ENCODE assay signal across 13 mouse cellular contexts in genomic region chr10:26832068-26832467, GRCm38 (mm10).
"Had no signal": no experiment of that assay in that cellular context is flagged by ENCODE, and none has a peak within 500 bp of the region (broad histone marks: within the 10 kb centered on the region; RNA-seq: fewer than 3 reads in every experiment).

No protein-coding gene starts in this region.

- H3K36me3 ChIP-seq: midbrain, embryonic 13.5 days; midbrain, embryonic 15.5 days; neural tube, embryonic 12.5 days; stomach, embryonic 15.5 days had no signal

- DNase-seq: lung, adult 18-20 months; lung, embryonic 14.5 days; lung, postnatal 10 days; lung, postnatal 4 days; right cerebral cortex, postnatal 14 days; thymus, postnatal 14 days; thymus, postnatal 36 days had no signal

- H3K4me2 ChIP-seq: lung, embryonic 14.5 days; midbrain, embryonic 11.5 days; midbrain, embryonic 13.5 days; midbrain, embryonic 15.5 days; neural tube, embryonic 12.5 days; stomach, embryonic 15.5 days had no signal

- H3K9ac ChIP-seq: lung, embryonic 14.5 days; midbrain, embryonic 13.5 days; midbrain, embryonic 15.5 days; neural tube, embryonic 12.5 days; stomach, embryonic 15.5 days had no signal

- H3K4me3 ChIP-seq: midbrain, embryonic 13.5 days; midbrain, embryonic 15.5 days; neural tube, embryonic 12.5 days; stomach, embryonic 15.5 days had no signal

- H3K27ac ChIP-seq: midbrain, embryonic 13.5 days; midbrain, embryonic 15.5 days; neural tube, embryonic 12.5 days; stomach, embryonic 15.5 days; stomach, postnatal 0 days had no signal

- H3K9me3 ChIP-seq: midbrain, embryonic 13.5 days; midbrain, embryonic 15.5 days; neural tube, embryonic 12.5 days; stomach, embryonic 15.5 days had no signal

- ATAC-seq: midbrain, embryonic 13.5 days; midbrain, embryonic 15.5 days had no signal

- H3K27me3 ChIP-seq: midbrain, embryonic 13.5 days; midbrain, embryonic 15.5 days; neural tube, embryonic 12.5 days; stomach, embryonic 15.5 days had no signal

- H3K4me1 ChIP-seq: stomach, embryonic 15.5 days had no signal
